22 mouse cellular contexts compared by ENCODE assay signal in genomic region chr6:12081722-12082121, GRCm38 (mm10).
A peak's percentile ranks its signal among the peaks of the same experiment; 100 is the strongest.
DNase-seq lines count a peak whose midpoint lies in the region; ATAC-seq and TF ChIP-seq lines count a peak whose summit lies in the region.
"Had no signal": no experiment of that assay in that cellular context is flagged by ENCODE, and none has a peak within 500 bp of the region (broad histone marks: within the 10 kb centered on the region; RNA-seq: fewer than 3 reads in every experiment).

No protein-coding gene starts in this region.

- intact Hi-C loops in left cerebral cortex, postnatal 14 days (cut with DNase I), result no loop called here

- no peaks in the 10 kb centered on the region for H3K27me3 ChIP-seq in kidney, adult 2 months (replicated peaks; ENCODE audit: control insufficient read depth, insufficient read depth, low read length)
- no peaks in the 10 kb centered on the region for H3K27me3 ChIP-seq in lung, embryonic 16.5 days (ENCODE audit: control insufficient read depth, insufficient read depth, low read depth, low read length)
- H3K27me3 ChIP-seq: limb, embryonic 15.5 days; liver, embryonic 15.5 days; neural tube, embryonic 15.5 days had no signal

- peak; percentile 0; the same call in 1 of the 2 replicates for ATAC-seq in lung, embryonic 16.5 days (ENCODE audit: low read depth)
- peak; percentile 46 for ATAC-seq in inflammation-experienced regulatory T-cells, adult 6 months
- ATAC-seq: forebrain, embryonic 16.5 days had no signal

- no peaks in the 10 kb centered on the region for H3K36me3 ChIP-seq in kidney, adult 2 months (ENCODE audit: control insufficient read depth, insufficient read depth, low read length)
- peaks cover 4% of the 10 kb centered on the region; the same call in 1 of the 2 replicates for H3K36me3 ChIP-seq in lung, embryonic 16.5 days (ENCODE audit: control insufficient read depth, insufficient read depth, low read length)
- H3K36me3 ChIP-seq: neural tube, embryonic 15.5 days had no signal

- H3K4me2 ChIP-seq in lung, embryonic 16.5 days (ENCODE audit: low read depth, low read length), result no peak overlapping the region
- H3K4me2 ChIP-seq: limb, embryonic 15.5 days; liver, embryonic 15.5 days; midbrain, embryonic 11.5 days; neural tube, embryonic 15.5 days had no signal

- no peak for TF ChIP-seq POLR2A in kidney, adult 2 months (IDR thresholded peaks at IDR 0.05; ENCODE audit: low read depth, low read length)

- peak; percentile 31 for DNase-seq in kidney, adult 2 months
- DNase-seq in kidney, postnatal 10 days, result no peak
- no peak for DNase-seq in lung, postnatal 14 days
- DNase-seq in CD4-positive, CD25-positive, alpha-beta regulatory T cell, adult 2 months (ENCODE audit: low read depth, low spot score), result peak; percentile 21
- DNase-seq in left cerebral cortex, postnatal 14 days (ENCODE audit: low spot score in 2 of 2), result no peak
- no peak for DNase-seq in adrenal gland, adult (ENCODE audit: inconsistent age in 2 of 2, low spot score in 1 of 2)
- DNase-seq: adrenal gland, postnatal 36 days; B cell, adult 2 months; cerebellum, adult 11-12 months; cerebellum, postnatal 14 days; gastrocnemius, postnatal 36 days; layer of hippocampus, postnatal 36 days; lung, postnatal 4 days; right cerebral cortex, postnatal 14 days; thymus, postnatal 25 days had no signal

- H3K27ac ChIP-seq in kidney, adult 2 months (ENCODE audit: insufficient read depth, low read depth, low read length), result no peak overlapping the region
- H3K27ac ChIP-seq in lung, embryonic 16.5 days (ENCODE audit: low read length), result peak overlapping the region; percentile 88
- H3K27ac ChIP-seq: limb, embryonic 15.5 days; liver, embryonic 15.5 days; neural tube, embryonic 15.5 days had no signal

- TF ChIP-seq CTCF in kidney, adult 2 months (conservative IDR thresholded peaks at IDR 0.05; ENCODE audit: insufficient read depth, insufficient read length, low read depth, low read length), result no peak

- H3K4me1 ChIP-seq in kidney, adult 2 months (ENCODE audit: control insufficient read depth, insufficient read depth, low read length), result peaks cover 3% of the 10 kb centered on the region; the same call in 1 of the 2 replicates
- H3K4me1 ChIP-seq in lung, embryonic 16.5 days (replicated peaks; ENCODE audit: control insufficient read depth, insufficient read depth, low read length), result peaks cover 9% of the 10 kb centered on the region
- H3K4me1 ChIP-seq: limb, embryonic 15.5 days; liver, embryonic 15.5 days; neural tube, embryonic 15.5 days had no signal

- no peaks in the 10 kb centered on the region for H3K9me3 ChIP-seq in lung, embryonic 16.5 days (ENCODE audit: control insufficient read depth, low read length)
- H3K9me3 ChIP-seq: limb, embryonic 15.5 days; liver, embryonic 15.5 days; neural tube, embryonic 15.5 days had no signal

- 66% methylated on average over 2 of the region's 2 CpGs for WGBS in kidney, adult 2 months
- 72% methylated on average over 2 of the region's 2 CpGs for WGBS in lung, embryonic 16.5 days

- no peak overlapping the region for H3K9ac ChIP-seq in lung, embryonic 16.5 days (ENCODE audit: low read length)
- H3K9ac ChIP-seq: limb, embryonic 15.5 days; liver, embryonic 15.5 days; neural tube, embryonic 15.5 days had no signal

- no peak overlapping the region for H3K4me3 ChIP-seq in kidney, adult 2 months (ENCODE audit: insufficient read depth, low read depth, low read length)
- no peak overlapping the region for H3K4me3 ChIP-seq in lung, embryonic 16.5 days (ENCODE audit: low read length)
- H3K4me3 ChIP-seq: limb, embryonic 15.5 days; liver, embryonic 15.5 days; neural tube, embryonic 15.5 days had no signal

Comparison
In these comparisons a context has a peak if more than half of its experiments do, and no peak if none do; other contexts are left out.
1. DNase-seq: peak in kidney, adult 2 months (single experiment) and CD4-positive, CD25-positive, alpha-beta regulatory T cell, adult 2 months (single experiment); none in kidney, postnatal 10 days (single experiment), lung, postnatal 14 days (single experiment), left cerebral cortex, postnatal 14 days (0 of 2) and adrenal gland, adult (0 of 2).